Mouse (Mus musculus) forebrain, embryonic 13.5 days (tissue): Measurements from ENCODE around the gene Fgfr1op. TPM values are rescaled to one million over a fixed set of nuclear protein-coding genes. Genes with fewer than 3 reads are reported as not detected.

ENCODE experiments used
- ATAC-seq: fragments of 200-750 bp; cut with Nextera tagmentation; 2 replicates; pipeline ENCODE4 v1.8.0; 2017
- H3K27ac ChIP-seq: fragments of 300-500 bp; sonication (generic); 2 replicates; pipeline ENCODE4 v1.5.1; 2015; ENCODE audit warnings: inconsistent platforms, mild to moderate bottlenecking, moderate library complexity
- H3K27me3 ChIP-seq: fragments of 300-500 bp; sonication (generic); 2 replicates; pipeline ENCODE4 v1.6.1; 2015; ENCODE audit warnings: mild to moderate bottlenecking, inconsistent platforms
- H3K36me3 ChIP-seq: fragments of 300-500 bp; sonication (generic); 2 replicates; pipeline ENCODE4 v1.6.1; 2015; ENCODE audit warnings: mild to moderate bottlenecking, inconsistent platforms; ENCODE audit not compliant: poor library complexity, severe bottlenecking
- H3K4me1 ChIP-seq: fragments of 300-500 bp; sonication (generic); 2 replicates; pipeline ENCODE4 v1.6.1; 2015; ENCODE audit warnings: inconsistent platforms
- H3K4me2 ChIP-seq: fragments of 300-500 bp; sonication (generic); 2 replicates; pipeline ENCODE4 v1.6.1; 2015; ENCODE audit warnings: inconsistent platforms, mild to moderate bottlenecking, moderate library complexity
- H3K4me3 ChIP-seq: fragments of 300-500 bp; sonication (generic); 2 replicates; pipeline ENCODE4 v1.5.1; 2015; ENCODE audit warnings: mild to moderate bottlenecking, inconsistent platforms
- H3K9ac ChIP-seq: fragments of 300-500 bp; sonication (generic); 2 replicates; pipeline ENCODE4 v1.6.1; 2015; ENCODE audit warnings: mild to moderate bottlenecking, inconsistent platforms
- H3K9me3 ChIP-seq: fragments of 300-500 bp; sonication (generic); replicated peaks from 2 replicates; pipeline ENCODE4 v1.6.1; 2016; ENCODE audit warnings: inconsistent platforms
- WGBS: fragments of 180-500 bp; shearing (Covaris S2); methylation state at CpG from one replicate; pipeline ENCODE4 v1.1.7; 2015; 5-methylcytosine and 5-hydroxymethylcytosine counted together
- polyA plus RNA-seq: library from polyadenylated mRNA; unstranded; fragments of >200 nt; fragmentation: Nextera tagmentation; extraction: Ambion mirVana; gene quantifications from 2 replicates; pipeline ENCODE4 v1.2.1, GENCODE M21; 2015

Gene Fgfr1op
- polyA plus RNA-seq, 1 experiment from 2014 or later: 28.8 TPM

GRCm38 (mm10) chr17:8210675-8211074, 45.4 kb downstream of the Fgfr1op start:
- WGBS: 87% methylated on average over 10 of the region's 10 CpGs
- no peaks in the 10 kb centered on the region for H3K9me3 ChIP-seq
- H3K9ac ChIP-seq: no peak overlapping the region
- H3K27me3 ChIP-seq: no peaks in the 10 kb centered on the region
- H3K4me1 ChIP-seq: no peaks in the 10 kb centered on the region
- no peak overlapping the region for H3K4me3 ChIP-seq
- no peaks in the 10 kb centered on the region for H3K36me3 ChIP-seq
- H3K27ac ChIP-seq: no peak overlapping the region
- H3K4me2 ChIP-seq: no peak overlapping the region
- no peak for ATAC-seq

- H3K36me3 ChIP-seq: no peaks in the 10 kb centered on the region
- H3K4me2 ChIP-seq: no peak overlapping the region
- H3K9me3 ChIP-seq: no peaks in the 10 kb centered on the region
- no peak overlapping the region for H3K4me3 ChIP-seq
- H3K27me3 ChIP-seq: no peaks in the 10 kb centered on the region
- no peak overlapping the region for H3K9ac ChIP-seq
- no peak for ATAC-seq
- no peak overlapping the region for H3K27ac ChIP-seq
- 92% methylated on average over 6 of the region's 6 CpGs for WGBS
- no peaks in the 10 kb centered on the region for H3K4me1 ChIP-seq
Measured at GRCm38 (mm10) chr17:8211399-8211798, 46.1 kb downstream of the Fgfr1op start.

- no peaks in the 10 kb centered on the region for H3K36me3 ChIP-seq
- H3K27ac ChIP-seq: no peak overlapping the region
- ATAC-seq: no peak
- no peak overlapping the region for H3K4me2 ChIP-seq
- WGBS: 96% methylated on average over 1 of the region's 1 CpGs
- H3K27me3 ChIP-seq: no peaks in the 10 kb centered on the region
- H3K4me3 ChIP-seq: no peak overlapping the region
- no peaks in the 10 kb centered on the region for H3K4me1 ChIP-seq
- H3K9ac ChIP-seq: no peak overlapping the region
- no peaks in the 10 kb centered on the region for H3K9me3 ChIP-seq
Measured at GRCm38 (mm10) chr17:8214369-8214768, 49.1 kb downstream of the Fgfr1op start.

- Histone ChIP-seq H3K36me3 (no peaks in the 10 kb centered on the region), H3K4me2 (no peak overlapping the region), H3K4me3 (no peak overlapping the region), H3K27ac (no peak overlapping the region), H3K9me3 (no peaks in the 10 kb centered on the region), H3K27me3 (no peaks in the 10 kb centered on the region), H3K4me1 (no peaks in the 10 kb centered on the region), H3K9ac (no peak overlapping the region)
- WGBS: 93% methylated on average over 12 of the region's 12 CpGs
- no peak for ATAC-seq
Measured at GRCm38 (mm10) chr17:8215016-8215745, 49.9 kb downstream of the Fgfr1op start.

- H3K27ac ChIP-seq: no peak overlapping the region
- no peak overlapping the region for H3K9ac ChIP-seq
- no peaks in the 10 kb centered on the region for H3K27me3 ChIP-seq
- H3K4me3 ChIP-seq: no peak overlapping the region
- H3K4me1 ChIP-seq: no peaks in the 10 kb centered on the region
- no peak overlapping the region for H3K4me2 ChIP-seq
- H3K9me3 ChIP-seq: no peaks in the 10 kb centered on the region
- no peak for ATAC-seq
- 87% methylated on average over 10 of the region's 10 CpGs for WGBS
- H3K36me3 ChIP-seq: no peaks in the 10 kb centered on the region
Measured at GRCm38 (mm10) chr17:8223225-8223624, 57.9 kb downstream of the Fgfr1op start.

GRCm38 (mm10) chr17:8224072-8224471, 58.8 kb downstream of the Fgfr1op start:
- Histone ChIP-seq H3K9ac (no peak overlapping the region), H3K27ac (no peak overlapping the region), H3K27me3 (no peaks in the 10 kb centered on the region), H3K4me2 (no peak overlapping the region), H3K9me3 (no peaks in the 10 kb centered on the region), H3K4me1 (no peaks in the 10 kb centered on the region), H3K4me3 (no peak overlapping the region), H3K36me3 (no peaks in the 10 kb centered on the region)
- ATAC-seq: no peak
- WGBS: 94% methylated on average over 1 of the region's 1 CpGs

- no peak overlapping the region for H3K4me2 ChIP-seq
- no peak overlapping the region for H3K4me3 ChIP-seq
- no peaks in the 10 kb centered on the region for H3K36me3 ChIP-seq
- 91% methylated on average over 2 of the region's 2 CpGs for WGBS
- no peak for ATAC-seq
- H3K9me3 ChIP-seq: no peaks in the 10 kb centered on the region
- no peak overlapping the region for H3K9ac ChIP-seq
- no peaks in the 10 kb centered on the region for H3K4me1 ChIP-seq
- no peaks in the 10 kb centered on the region for H3K27me3 ChIP-seq
- H3K27ac ChIP-seq: no peak overlapping the region
Measured at GRCm38 (mm10) chr17:8225166-8225565, 59.9 kb downstream of the Fgfr1op start.

GRCm38 (mm10) chr17:8225746-8226145, 60.4 kb downstream of the Fgfr1op start:
- Histone ChIP-seq H3K36me3 (no peaks in the 10 kb centered on the region), H3K27me3 (no peaks in the 10 kb centered on the region), H3K4me1 (no peaks in the 10 kb centered on the region), H3K4me3 (no peak overlapping the region), H3K4me2 (no peak overlapping the region), H3K27ac (no peak overlapping the region), H3K9me3 (no peaks in the 10 kb centered on the region), H3K9ac (no peak overlapping the region)
- 79% methylated on average over 4 of the region's 4 CpGs for WGBS
- no peak for ATAC-seq

- Histone ChIP-seq H3K9ac (no peak overlapping the region), H3K4me2 (no peak overlapping the region), H3K9me3 (no peaks in the 10 kb centered on the region), H3K27me3 (no peaks in the 10 kb centered on the region), H3K36me3 (no peaks in the 10 kb centered on the region), H3K4me3 (no peak overlapping the region), H3K4me1 (no peaks in the 10 kb centered on the region), H3K27ac (no peak overlapping the region)
- 61% methylated on average over 9 of the region's 9 CpGs for WGBS
- no peak for ATAC-seq
Measured at GRCm38 (mm10) chr17:8228622-8229021, 63.3 kb downstream of the Fgfr1op start.

- H3K4me1 ChIP-seq: no peaks in the 10 kb centered on the region
- no peak overlapping the region for H3K4me3 ChIP-seq
- H3K27ac ChIP-seq: no peak overlapping the region
- H3K9ac ChIP-seq: no peak overlapping the region
- no peak for ATAC-seq
- H3K36me3 ChIP-seq: no peaks in the 10 kb centered on the region
- WGBS: 86% methylated on average over 3 of the region's 3 CpGs
- H3K4me2 ChIP-seq: no peak overlapping the region
- H3K9me3 ChIP-seq: no peaks in the 10 kb centered on the region
- H3K27me3 ChIP-seq: 0 out of 2 replicates have a peak, but pooled peaks cover under 1% of the 10 kb centered on the region
Measured at GRCm38 (mm10) chr17:8229607-8230006, 64.3 kb downstream of the Fgfr1op start.

GRCm38 (mm10) chr17:8232089-8232488, 66.8 kb downstream of the Fgfr1op start:
- 0 out of 2 replicates have a peak, but pooled peaks cover 3% of the 10 kb centered on the region for H3K27me3 ChIP-seq
- WGBS: 81% methylated on average over 5 of the region's 5 CpGs
- H3K36me3 ChIP-seq: no peaks in the 10 kb centered on the region
- H3K4me3 ChIP-seq: no peak overlapping the region
- no peaks in the 10 kb centered on the region for H3K9me3 ChIP-seq
- H3K4me1 ChIP-seq: no peaks in the 10 kb centered on the region
- H3K9ac ChIP-seq: no peak overlapping the region
- no peak overlapping the region for H3K4me2 ChIP-seq
- no peak overlapping the region for H3K27ac ChIP-seq
- no peak for ATAC-seq

- 84% methylated on average over 15 of the region's 15 CpGs for WGBS
- Histone ChIP-seq H3K9me3 (no peaks in the 10 kb centered on the region), H3K36me3 (no peaks in the 10 kb centered on the region), H3K4me2 (no peak overlapping the region), H3K9ac (no peak overlapping the region), H3K4me3 (no peak overlapping the region), H3K27ac (no peak overlapping the region), H3K27me3 (0 out of 2 replicates have a peak, but pooled peaks cover 3% of the 10 kb centered on the region), H3K4me1 (no peaks in the 10 kb centered on the region)
- no peak for ATAC-seq
Measured at GRCm38 (mm10) chr17:8233618-8234214, 68.4 kb downstream of the Fgfr1op start.
